Mouse (Mus musculus) C2C12 (cell line): ENCODE results near the gene Zc3h7b.

Experiments
- CEBPB ChIP-seq: IDR thresholded peaks from one replicate; pipeline ENCODE4 v1.6.1; 2011; ENCODE audit warnings: low read depth, mild to moderate bottlenecking, control low read depth, moderate library complexity
- CTCF ChIP-seq: IDR thresholded peaks from one replicate; pipeline ENCODE4 v1.5.1; 2011; ENCODE audit not compliant: control insufficient read depth, insufficient read depth, insufficient read length
- FOSL1 ChIP-seq: IDR thresholded peaks from one replicate; pipeline ENCODE4 v1.8.0; 2011; ENCODE audit warnings: mild to moderate bottlenecking, low read length; ENCODE audit not compliant: poor library complexity, insufficient read depth, severe bottlenecking
- MAX ChIP-seq: IDR thresholded peaks from one replicate; pipeline ENCODE4 v1.6.1; 2011; ENCODE audit warnings: mild to moderate bottlenecking, control low read depth
- MYOD1 ChIP-seq: IDR thresholded peaks from one replicate; pipeline ENCODE4 v1.6.1; 2011; ENCODE audit warnings: low read depth; ENCODE audit not compliant: control insufficient read depth, insufficient read length
- MYOG ChIP-seq: IDR thresholded peaks from one replicate; pipeline ENCODE4 v1.6.1; 2011; ENCODE audit not compliant: control insufficient read depth, insufficient read length; ENCODE audit errors: extremely low read depth
- USF1 ChIP-seq: IDR thresholded peaks from one replicate; pipeline ENCODE4 v1.6.1; 2011; ENCODE audit warnings: low read depth, mild to moderate bottlenecking, control low read depth, moderate library complexity

DNA sequence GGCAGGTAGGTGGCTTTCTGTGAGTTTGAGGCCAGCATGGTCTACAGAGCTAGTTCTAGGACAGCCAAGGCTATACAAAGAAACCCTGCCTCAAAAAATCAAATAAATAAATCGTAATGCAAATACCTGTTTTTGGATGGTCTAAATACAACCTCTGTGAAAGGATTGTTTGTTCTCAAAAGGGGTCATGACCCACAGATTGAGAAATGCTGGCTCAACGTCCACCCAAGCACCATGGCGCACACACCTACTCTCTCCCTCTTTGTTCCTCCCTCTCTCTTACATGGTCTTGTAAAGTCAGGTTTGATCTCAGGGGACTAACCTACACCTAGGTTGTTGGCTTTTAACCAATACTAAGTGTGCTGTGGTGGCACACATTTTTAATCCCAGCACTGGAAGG, 77.8 kb downstream of the Zc3h7b start:
- TF ChIP-seq FOSL1, result no peak
- TF ChIP-seq CTCF, result no peak
- TF ChIP-seq CEBPB, result no peak
- TF ChIP-seq MYOD1, result no peak
- no peak for TF ChIP-seq MAX
- TF ChIP-seq USF1, result no peak
- no peak for TF ChIP-seq MYOG
